Mouse (Mus musculus) kidney, postnatal 36 days (tissue): ENCODE data around the gene Fermt2.

Source experiments
- DNase-seq, 2 experiments: peaks; one replicate each; pipeline ENCODE4 v3.0.0; 2021 to 2022; ENCODE audit warnings: mixed read lengths in 2 of 2

Gene Fermt2

DNA sequence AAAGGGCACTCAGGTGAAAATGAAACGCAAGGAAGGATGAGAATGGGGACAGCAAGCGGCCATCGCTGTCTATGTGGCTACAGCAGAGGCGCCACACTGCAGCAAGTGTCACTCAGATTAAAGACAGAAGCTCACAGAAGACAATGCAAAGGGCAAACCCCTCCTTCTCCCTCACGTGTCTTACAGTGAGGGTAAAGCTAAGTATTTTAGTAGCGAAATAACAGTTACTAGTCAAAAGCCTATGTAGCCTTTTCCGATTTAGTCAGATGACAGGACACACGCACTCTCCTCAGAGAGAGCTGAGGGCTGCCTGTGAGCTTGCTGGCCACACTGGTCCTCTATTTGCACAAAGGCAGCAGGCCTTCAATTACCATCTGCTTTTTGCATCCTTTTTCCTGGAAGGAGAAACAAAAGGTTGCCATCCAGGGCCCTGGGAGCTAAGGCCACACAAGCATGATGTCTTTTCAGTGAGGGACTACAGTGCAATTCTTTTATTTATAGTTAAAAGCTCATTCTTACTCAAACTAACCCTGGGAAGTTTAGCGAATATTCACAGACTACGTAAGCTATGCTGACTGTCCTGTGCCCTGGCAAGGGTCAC is 66.9 kb downstream of the Fermt2 start:
- no peak for DNase-seq

DNA sequence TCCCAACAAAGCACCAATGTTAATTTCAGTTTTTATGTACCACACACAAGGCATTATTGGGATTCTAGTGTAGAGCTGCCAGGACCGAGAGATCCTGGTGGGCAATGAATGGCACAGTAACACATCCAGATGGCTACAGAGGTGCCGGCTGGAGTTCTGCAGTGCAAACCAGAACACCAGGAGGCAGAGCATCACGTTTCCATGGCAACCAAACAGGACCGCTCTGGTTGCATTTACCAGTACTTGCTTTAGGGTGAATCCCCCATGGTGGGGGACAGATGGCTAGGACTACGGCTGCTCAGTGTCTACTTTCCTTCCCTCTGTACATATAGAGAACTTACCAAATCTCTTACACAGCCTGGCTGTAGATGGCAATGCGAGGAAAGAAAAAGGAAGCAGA is 67.5 kb downstream of the Fermt2 start:
- no peak for DNase-seq

DNA sequence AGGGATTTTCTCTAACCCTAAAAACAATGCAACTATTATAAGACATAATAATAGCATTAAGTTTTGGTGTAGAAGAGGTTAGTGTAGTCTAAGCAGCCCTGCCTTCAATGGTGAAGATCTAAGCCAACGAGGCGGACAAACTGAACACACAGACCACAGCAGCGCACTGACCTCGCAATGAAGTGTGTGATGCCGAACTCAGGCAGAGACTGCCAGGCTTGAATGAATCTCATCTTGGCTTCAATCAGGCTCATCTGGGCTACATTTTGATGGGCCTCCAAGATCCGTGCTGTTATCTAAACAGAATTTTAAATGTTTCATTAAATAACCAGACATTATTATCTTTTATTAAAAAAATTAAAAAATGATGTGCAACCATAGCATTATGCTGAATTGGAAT is 68.0 kb downstream of the Fermt2 start:
- DNase-seq, result no peak

DNA sequence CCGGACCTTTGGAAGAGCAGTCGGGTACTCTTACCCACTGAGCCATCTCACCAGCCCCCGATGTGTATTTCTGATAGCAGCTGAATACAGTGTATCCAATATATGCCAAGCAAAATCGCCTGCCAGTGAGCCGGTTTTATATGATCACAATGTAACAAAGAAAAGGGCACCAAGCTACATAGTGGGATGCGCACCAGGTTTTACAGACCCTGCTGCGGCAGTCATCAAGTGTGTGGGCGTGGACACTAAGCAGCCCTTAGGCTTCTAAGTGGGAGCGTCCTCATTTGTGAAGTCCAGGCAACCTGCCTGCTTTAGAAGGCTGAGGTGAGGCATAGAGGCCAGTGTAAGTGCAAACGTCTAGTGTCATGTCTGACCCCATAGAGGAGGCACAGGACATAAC is 69.4 kb downstream of the Fermt2 start:
- no peak for DNase-seq

DNA sequence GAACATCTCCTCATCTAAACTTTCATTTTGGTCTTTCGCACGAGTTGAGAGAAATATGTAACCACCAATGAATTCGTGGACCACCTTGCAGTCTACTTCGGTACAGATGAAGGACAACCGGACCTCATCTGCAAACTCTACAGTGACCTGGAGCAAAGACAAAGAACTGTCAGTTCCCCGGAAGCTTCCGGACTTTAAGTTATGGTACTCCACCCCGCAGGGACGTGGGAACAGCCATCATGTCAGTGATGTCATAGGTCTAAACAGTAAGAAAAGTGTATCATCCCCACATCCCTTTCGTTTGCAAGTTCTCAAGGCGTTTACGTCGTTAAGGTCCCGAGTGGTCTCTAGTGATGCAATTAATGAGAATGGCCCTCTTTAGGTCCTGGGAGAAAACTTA is 70.0 kb downstream of the Fermt2 start:
- DNase-seq, result no peak

DNA sequence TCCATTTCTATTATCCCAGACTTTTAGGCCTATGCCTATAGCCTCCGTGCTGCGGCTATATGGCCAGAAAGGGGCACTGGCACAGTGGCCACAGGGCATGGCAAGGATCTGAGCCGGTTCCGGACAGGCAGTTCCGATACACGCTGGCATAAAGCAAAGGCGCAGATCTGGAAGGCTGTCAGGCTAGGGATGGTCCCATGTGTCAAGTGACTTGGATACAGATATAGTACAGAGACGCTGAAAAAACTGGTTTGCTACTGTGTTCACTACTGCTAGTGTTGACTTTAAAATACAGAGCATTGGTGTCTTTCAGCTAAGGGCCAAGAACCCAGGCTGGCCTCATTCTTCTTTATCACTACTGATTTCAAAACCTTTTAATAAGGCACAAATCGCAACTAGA is 72.9 kb downstream of the Fermt2 start:
- no peak for DNase-seq

DNA sequence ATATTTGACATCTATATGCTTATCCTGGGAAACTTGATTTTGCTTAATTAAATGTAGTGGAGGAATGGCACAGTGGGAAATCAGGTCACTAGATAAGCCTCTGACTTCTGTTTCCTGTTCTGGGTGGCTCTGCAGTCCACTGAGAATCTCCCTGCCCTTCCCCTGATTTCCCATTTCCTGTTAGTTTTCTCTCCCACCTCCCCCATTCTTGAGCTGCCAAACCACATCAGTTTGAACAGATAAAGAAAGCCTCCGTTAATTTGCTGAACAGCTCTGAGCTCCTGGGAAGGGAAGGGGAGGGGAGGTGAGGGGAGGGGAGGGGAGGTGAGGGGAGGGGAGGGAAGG is 73.4 kb downstream of the Fermt2 start:
- DNase-seq, result peak in 1 of 2 experiments; percentile 51

DNA sequence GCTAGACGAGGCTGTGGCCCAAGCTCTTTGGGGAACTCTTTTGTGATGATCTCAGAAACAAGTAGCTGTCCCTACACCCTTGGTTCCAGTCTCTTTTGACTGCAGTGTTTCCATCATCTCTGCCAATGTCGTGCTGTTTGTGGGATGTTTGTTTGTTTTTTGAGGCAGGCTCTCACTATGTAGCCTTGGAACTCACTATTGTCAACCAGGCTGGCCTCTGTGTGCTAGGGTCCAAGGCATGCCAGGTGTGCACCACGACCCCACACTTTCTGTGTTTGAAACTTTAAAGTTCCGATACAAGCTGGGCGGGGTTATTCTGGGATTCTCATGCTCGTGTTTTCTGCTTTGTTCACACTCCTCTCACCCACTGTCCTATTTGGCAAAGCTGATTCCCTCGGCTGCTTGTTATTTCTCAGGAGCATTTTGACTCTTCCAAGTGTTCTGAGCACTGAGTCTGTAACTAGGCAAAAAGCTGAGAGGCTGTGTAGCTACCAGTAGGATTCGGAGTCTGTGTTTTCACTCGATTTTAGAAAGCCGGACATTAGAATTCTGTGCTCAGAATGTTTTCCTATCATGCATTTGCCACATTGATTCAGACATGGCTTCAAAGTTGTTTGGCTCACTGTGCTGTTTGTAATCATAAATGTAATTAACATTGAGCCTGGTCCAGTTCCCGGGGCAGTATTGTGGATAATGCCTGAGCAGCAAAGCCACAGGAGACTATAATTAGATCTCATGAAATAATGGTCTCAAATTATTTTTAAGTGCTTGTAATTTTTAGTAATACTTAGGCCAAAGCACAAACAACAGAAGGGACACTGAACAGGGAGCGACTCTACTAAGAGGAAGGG is 74.0 kb downstream of the Fermt2 start:
- no peak for DNase-seq

DNA sequence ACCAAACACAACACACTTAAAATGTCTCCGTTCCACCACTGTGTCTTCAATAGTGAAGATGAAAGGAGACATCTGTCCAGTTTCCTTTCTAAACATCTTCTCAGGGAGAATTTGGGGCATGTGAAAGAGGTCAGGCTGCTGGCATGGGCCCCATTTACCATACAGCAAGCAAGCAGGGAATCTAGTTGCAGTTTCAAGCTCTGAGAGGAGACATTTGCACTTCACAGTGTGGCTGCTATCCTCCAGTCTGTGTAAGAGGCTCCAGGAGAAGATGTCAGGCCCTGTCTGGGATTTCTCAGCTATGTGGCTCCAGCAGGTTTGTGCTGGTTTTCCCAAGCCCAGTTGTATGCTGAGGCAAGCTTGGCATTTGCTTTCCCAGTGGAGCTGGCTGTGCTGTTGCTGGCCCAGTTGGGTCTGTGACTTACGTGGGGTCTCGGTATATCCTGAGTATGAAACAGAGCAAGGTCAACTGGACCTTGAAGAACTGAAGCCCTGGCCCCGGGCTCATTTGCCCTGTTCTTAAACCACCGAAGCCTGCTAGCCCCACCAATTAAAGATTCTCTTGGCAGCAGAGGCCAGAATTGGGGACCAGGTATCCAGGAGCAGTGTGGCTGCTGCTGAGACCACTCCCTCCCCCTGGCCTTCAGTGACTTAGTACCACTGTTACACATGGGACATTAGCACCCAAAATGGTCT is 76.2 kb downstream of the Fermt2 start:
- DNase-seq, result peak in 1 of 2 experiments; percentile 47

DNA sequence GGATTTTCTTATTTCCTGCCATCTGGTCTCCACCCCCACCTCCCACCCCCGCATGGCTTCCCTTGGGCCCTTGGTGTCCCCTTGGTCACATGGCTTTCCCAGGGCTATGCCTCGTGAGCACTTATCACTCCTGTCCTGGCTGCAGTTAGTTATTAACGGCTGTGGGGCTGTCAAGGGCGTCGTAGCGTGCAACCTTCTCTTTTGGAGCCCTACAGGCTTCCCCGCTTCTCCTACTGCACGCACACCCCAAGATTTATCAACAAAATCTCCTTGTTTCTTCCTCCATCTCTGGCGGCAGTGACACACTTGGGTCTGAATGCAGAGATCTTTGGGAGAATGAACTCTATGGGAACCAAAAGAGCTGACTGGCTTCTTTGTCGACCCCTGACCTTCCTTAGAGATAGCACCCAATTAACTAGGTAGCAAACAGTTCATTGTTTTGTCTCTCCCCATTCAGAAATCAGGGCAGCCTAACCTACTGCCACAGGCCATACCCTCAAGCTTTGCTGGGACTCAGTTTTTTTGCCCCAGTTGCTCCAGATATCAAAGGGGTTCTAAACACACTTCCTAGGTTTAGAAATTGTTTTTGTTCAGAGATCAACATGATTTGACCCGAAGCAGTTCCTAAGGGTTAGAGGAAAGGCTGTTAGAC is 76.9 kb downstream of the Fermt2 start:
- peak; percentile 79 to 88 for DNase-seq

DNA sequence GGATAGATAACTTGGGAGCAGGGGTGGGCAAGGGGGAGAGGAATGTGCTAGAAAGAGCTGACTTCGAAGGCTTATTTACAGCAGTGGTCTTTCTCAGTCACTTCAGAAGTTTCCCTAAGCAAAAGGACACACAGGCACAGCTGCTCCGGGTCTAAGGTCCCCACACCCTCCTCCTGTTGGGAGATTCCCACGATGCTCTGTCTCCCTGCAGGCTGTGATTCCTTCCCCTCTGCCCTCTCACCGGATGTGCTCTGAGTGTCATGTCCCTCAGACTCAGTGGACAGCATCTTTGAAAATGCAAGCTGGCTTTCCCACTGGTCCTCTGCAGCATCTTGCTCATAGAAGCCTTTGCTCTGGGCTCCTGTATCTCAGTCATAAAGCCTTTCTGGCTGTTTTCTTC is 77.8 kb downstream of the Fermt2 start:
- peak in 1 of 2 experiments; percentile 49 for DNase-seq

DNA sequence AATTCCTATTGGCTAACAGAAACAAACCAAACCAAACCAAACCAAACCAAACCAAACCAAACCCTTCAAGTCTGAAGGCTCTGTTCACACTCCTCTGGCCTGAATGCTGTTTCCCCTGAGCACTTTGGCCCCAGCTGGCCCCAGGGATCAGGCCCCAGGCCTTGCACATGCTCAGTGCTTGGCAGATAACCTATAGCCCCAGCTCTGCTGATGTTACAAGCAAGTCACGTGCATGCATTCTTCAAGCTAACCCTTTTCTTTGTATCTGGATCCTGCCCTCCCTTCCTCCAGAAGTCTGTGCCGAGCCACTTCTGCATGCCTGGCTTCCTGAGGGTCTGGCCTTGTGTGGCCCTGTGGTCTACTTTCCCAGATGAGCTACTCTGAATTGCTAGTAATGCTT is 78.8 kb downstream of the Fermt2 start:
- no peak for DNase-seq

DNA sequence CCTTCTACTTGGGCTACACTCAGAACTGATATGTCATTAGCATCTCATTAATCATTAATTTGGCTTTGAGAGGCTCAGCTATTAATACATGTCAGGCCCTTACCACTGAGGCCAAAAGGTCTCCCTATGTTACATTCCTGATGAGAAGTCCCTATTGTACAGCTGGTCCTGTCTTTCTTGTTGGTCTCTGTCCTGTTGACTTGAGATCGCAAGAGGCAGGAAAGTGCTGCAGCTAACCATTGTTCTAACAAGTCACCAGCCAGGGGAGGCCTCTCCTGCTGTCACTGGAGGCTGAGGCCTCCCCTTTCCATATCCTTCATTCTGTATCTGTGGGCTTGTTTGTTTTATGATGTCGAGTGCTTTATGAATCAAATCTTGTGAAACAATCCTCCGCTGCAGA is 83.1 kb downstream of the Fermt2 start:
- DNase-seq, result no peak

DNA sequence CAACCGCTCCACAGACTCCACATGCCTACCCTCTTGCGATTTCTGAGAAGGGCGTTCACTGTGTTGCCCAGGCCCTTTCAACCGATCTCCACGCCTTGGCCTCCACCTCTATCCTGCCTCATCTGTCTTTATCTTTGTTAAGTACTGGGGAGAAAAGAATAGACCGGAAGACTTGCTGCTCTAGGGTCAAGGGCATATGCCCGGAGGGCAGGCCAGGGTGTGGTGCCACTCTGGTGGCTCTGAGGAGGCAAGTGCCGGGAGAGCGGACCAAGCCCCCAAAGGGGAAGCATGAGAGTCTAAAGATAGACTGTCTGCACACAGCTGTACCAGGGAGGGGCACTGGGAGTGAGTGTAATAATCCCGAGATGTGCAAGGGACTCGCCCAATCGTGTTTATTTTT is 84.5 kb downstream of the Fermt2 start:
- no peak for DNase-seq

DNA sequence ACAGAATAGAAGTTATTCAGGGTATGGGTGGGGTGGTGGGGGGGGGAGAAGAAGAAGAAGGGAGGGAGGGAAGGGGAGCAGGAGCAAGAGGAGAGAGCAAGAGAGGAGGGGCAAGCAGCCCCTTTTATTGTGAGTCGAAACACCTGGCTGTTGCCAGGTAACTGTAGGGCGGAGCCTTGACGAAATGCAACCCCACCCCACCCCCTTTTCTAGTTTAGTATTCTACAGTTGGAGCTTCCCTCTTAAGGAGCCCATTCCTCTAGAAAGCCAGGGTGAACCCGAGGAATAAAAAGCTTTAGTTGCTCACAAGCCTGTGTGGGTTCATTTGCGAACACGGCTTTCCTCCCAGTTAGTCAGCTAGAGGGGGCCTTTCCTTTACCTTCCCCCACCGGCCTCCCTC is 85.0 kb downstream of the Fermt2 start:
- DNase-seq, result no peak

DNA sequence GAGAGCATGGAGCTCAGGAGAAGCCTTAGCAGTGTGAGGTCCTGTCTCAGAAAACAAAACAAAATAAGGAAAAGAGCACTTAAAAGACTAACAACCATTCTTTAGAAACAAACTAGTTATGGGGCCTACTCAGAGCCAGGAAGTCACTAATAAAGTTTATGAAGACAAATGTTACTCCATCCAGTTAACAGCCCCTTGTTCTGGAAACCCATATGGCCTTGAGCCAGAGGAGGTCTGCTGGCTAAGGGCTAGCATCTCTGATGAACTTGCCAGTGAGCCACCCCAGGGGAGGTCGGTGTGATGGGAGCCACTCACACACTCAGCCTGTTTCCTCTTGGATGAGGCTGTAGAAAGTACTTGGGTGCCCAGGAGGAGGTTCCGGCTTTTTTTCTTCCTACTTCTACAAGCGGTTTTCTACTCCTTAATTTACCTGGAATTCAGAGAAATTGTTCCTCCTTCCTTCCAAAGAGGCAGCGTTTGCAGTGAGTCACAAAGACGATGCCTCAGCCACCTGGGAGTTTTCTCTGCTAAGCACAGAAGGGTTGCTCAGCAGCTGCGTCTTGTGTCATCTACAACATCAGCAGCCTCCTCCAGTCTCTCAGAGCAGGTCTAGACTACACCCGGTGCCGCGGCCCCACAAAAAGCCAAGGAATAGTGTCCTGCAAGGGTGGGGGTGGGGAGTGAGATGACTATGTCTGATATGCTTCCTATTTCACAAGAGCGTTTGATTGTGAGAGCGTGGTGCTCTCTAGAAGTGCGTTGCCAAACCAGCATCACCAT is 86.9 kb downstream of the Fermt2 start:
- DNase-seq, result no peak

DNA sequence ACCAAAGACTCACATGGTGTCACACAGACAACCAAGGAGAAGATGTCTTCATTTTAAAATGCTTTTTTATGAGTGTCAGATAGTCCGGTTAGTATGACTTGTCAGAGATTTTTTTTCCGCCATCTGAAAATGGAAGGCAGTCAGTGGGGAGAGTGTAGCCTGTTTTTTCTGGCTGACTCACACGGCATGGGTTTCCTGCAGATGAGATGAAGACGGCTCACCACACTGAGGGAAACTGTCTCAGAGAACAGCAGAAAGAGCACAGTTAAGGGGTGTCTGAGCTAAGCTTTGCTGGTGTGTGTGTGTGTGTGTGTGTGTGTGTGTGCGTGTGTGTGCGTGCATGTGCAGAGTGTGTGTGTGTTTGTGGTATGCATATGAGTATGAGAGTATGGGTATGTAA is 88.6 kb downstream of the Fermt2 start:
- DNase-seq, result no peak

DNA sequence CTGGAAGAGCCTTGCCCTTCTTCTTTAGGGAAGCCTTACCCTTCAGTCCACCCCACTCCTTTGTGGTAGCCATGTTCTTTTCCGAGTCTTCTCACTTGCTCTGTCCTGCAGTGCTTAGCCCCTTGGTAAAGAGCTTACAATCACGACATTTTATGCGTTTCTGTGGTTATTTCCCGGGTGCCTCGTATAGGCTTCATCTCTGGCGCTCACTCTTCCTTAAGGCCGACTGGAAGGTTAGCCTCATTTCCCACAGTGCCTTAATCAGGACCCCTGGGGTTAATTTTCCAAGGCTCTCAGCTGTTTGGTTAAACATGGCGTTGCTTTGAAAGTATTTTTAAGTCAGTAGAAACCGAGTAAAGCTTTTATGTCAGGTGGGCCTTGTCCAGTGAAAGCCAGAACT is 90.5 kb downstream of the Fermt2 start:
- no peak for DNase-seq

DNA sequence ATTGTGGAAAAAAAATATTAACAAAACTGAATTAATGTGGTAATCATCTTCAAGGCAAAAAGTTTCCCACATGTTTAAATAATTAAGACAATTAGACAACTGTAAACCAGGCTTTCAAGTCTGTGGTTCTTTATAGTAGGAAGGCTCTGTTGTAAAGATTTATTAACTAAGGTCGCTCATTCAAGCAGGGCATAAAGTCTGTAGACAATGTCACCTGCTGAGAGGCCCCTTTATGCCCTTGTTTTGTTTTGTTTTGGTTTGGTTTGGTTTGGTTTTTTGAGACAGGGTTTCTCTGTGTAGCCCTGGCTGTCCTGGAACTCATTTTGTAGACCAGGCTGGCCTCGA is 91.0 kb downstream of the Fermt2 start:
- no peak for DNase-seq

DNA sequence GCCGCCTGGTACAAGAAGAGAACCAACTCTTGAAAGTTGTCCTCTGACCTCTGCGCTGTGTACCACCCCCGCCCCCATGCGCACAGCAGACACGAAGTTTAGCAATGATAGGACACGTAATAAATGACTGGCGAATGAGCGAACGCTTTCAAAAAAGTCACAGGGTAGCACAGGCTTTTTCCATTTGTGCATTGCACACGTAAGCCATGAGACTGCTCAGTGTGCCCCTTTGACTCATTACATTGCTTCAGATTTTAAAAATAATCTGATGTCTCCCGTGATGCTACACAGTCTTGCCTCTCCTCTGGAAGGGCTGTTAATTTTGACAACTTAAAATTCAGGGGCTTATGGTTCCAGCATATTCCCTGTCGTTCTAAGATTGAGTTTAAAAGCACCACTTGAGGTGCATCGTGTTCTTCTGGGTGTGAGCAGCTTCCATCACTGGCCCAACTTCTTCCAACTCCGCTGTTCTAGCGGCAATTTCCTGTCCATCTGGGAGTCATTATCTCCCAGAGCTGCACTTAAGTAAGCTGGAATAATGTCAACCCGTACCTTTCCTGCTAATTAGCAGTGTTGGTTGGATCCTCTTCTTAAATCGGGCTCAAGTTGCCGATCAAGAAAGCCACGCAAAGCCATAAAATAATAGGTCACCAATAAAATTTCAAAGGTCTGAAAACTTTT is 91.5 kb downstream of the Fermt2 start:
- peak in 1 of 2 experiments; percentile 39 for DNase-seq

DNA sequence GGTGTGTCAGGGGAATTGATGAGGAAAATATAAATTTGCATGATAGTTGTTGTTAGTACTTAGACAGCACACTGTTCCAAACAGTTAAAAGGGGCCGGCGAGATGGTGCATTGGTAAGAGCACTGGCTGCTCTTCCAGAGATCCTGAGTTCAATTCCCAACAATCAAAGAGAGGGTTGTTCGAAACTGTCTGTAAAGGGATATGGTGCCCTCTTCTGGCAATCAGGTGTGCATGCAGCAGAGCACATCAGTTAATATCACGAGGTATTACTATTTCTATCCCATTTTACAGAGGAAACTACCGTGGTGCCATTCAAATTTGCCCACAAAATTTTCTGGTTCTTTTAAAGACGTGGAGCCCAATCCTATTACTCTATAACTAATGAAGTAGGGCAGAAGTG is 95.7 kb downstream of the Fermt2 start:
- no peak for DNase-seq

DNA sequence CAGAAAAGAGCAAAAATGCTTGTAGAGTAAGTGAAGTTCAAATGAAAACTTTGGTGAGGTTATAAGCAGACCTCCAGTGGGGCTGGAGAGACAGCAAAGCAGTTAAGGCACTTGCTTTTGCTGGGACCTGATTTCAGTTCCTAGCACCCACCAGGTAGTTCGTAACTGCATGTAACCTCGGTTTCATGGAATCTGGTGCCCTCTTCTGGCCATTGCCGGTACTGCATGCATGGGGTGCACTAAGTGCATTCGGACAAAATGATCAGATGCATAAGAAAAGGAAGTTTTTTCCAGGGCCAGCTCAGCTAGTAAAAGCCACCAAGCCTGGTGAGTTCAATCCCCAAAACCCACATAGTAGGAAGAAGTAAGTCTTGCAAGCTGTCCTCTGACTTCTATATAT is 97.9 kb downstream of the Fermt2 start:
- DNase-seq, result peak in 1 of 2 experiments; percentile 46
